Mouse (Mus musculus) cerebellum, adult 2 months (tissue): ENCODE measurements around the gene Myo3b. TPM values are rescaled to one million over a fixed set of nuclear protein-coding genes. Genes with fewer than 3 reads are reported as not detected.

Experiments
- DNase-seq, 2 experiments: peaks; one replicate each; pipeline ENCODE4 v3.0.0; 2021
- H3K27ac ChIP-seq: fragments of 200-500 bp; 2 replicates; pipeline ENCODE4 v1.5.1; 2012; ENCODE audit warnings: low read length, control low read depth, inconsistent platforms; ENCODE audit not compliant: insufficient read depth
- H3K27me3 ChIP-seq: fragments of 200-500 bp; 2 replicates; pipeline ENCODE4 v1.6.1; 2012; ENCODE audit warnings: inconsistent platforms, mild to moderate bottlenecking, low read length, moderate library complexity; ENCODE audit not compliant: control insufficient read depth, insufficient read depth
- H3K4me1 ChIP-seq: fragments of 200-500 bp; 2 replicates; pipeline ENCODE4 v1.6.1; 2011; ENCODE audit warnings: low read length; ENCODE audit not compliant: control insufficient read depth, insufficient read depth
- H3K4me3 ChIP-seq: fragments of 200-500 bp; replicated peaks from 2 replicates; pipeline ENCODE3; 2011; ENCODE audit warnings: mild to moderate bottlenecking, low read depth, low read length, control low read depth; ENCODE audit not compliant: insufficient read depth
- CTCF ChIP-seq: fragments of 200-500 bp; IDR thresholded peaks from 2 replicates; pipeline ENCODE4 v1.5.1; 2011; ENCODE audit warnings: low read depth, mild to moderate bottlenecking, control low read depth, low read length, moderate library complexity, borderline replicate concordance; ENCODE audit not compliant: insufficient read depth
- POLR2A ChIP-seq: fragments of 200-500 bp; IDR thresholded peaks from 2 replicates; pipeline ENCODE4 v1.6.1; 2011; ENCODE audit warnings: low read length, control low read depth, borderline replicate concordance; ENCODE audit not compliant: insufficient read depth
- WGBS: fragments of 180-500 bp; shearing (Covaris S2); methylation state at CpG from one replicate; pipeline ENCODE4 v1.1.7; 2018; 5-methylcytosine and 5-hydroxymethylcytosine counted together
- polyA plus RNA-seq: library from polyadenylated mRNA; depleted of rRNA; stranded (reverse); fragments of >200 nt; gene quantifications from 2 replicates; pipeline ENCODE4 v1.2.3, GENCODE M21; 2012

Myo3b gene
- polyA plus RNA-seq, 1 experiment: 0.08 TPM

DNA sequence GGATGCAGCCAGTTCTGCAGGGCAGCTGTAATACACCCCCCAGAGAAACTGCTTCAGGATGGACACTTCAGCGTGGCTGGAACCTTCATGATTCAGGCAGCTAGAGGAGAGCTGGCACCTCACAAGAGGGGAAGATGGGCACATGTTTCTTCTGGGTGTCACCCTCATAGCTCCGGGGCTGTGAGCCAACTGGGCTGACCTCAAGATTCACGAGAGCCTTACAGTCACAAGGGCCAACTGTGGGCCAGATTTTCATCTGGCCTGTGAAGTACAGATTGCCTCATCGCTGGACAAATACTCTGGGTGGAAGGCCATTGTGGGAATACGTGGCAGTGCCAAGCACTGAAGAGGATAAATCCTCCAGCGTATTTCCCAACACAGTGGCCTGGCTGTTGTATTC lies 294.6 kb downstream of the Myo3b start:
- no peak for TF ChIP-seq POLR2A
- no peak for TF ChIP-seq CTCF
- whole genome bisulfite sequencing: 30% methylated on average over 6 of the region's 6 CpGs
- no peaks in the 10 kb centered on the region for H3K27me3 ChIP-seq
- DNase-seq: no peak
- no peak overlapping the region for H3K4me3 ChIP-seq
- no peak overlapping the region for H3K27ac ChIP-seq
- H3K4me1 ChIP-seq: no peaks in the 10 kb centered on the region; the same call in 1 of the 2 replicates

DNA sequence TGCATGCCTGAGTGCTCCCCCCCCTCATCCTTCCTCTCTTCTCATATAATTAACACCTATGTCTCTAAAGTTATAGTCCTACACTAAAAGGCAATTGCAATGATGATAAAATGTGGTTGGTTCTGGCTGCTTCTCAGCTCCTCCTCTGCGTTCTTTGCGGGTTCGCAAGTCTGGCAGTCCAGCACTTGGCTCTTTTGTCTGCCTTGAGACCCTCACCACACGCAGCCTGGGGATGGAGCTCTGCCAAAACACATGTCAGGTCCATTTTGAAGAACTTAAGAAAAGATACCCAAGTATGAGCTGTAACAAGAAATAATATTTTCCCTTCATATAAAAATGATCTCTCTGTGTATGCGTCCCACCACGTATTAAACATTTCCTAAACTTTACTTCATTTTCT lies 297.6 kb downstream of the Myo3b start:
- no peak overlapping the region for H3K4me3 ChIP-seq
- DNase-seq: no peak
- no peak for TF ChIP-seq POLR2A
- TF ChIP-seq CTCF: no peak
- H3K4me1 ChIP-seq: no peaks in the 10 kb centered on the region; the same call in 1 of the 2 replicates
- WGBS: 29% methylated on average over 6 of the region's 6 CpGs
- H3K27ac ChIP-seq: no peak overlapping the region
- no peaks in the 10 kb centered on the region for H3K27me3 ChIP-seq

DNA sequence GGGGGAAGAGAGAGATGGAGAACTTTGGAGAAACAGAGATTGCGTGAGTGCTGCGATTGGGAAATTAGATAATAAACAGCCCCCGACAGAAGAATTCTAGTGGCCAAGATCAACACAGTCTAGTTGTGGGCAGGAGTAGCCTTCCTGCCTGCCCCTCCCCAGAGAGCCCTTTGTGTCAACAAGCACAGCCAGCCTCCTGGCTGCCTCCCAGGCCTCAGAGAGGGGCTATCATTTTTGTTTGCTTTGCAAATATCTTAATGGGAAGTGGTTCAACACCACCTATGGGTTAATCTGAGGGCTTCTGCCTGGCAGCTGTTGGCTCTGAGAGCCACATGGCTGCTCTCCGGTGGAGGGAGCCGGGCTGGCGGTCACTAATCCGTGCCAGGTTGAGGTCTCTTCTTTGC lies 298.3 kb downstream of the Myo3b start:
- Histone ChIP-seq H3K4me3 (no peak overlapping the region), H3K4me1 (no peaks in the 10 kb centered on the region; the same call in 1 of the 2 replicates), H3K27ac (no peak overlapping the region), H3K27me3 (no peaks in the 10 kb centered on the region)
- 3% methylated on average over 7 of the region's 7 CpGs for WGBS
- DNase-seq: peak; percentile 34 to 38
- no peak for TF ChIP-seq CTCF
- TF ChIP-seq POLR2A: no peak

DNA sequence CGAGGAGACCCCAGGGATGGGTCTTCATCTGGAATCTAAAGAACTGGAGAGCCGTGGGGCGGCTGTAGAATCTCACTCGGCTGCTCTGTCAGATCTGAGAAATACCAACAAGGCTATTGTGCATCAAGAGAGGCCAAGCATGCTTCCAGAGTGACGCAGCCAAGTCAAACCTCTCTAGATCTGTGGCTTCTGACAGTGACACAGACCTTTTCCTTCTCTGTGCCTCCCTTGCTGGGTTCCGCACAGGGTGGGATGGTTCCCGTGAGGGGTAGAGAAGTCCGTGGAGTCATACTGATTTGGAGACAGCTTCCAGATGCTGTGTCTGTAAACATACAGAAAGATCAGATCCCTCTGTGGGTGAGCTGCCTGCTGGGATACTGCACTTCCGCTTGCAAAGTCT lies 298.9 kb downstream of the Myo3b start:
- Histone ChIP-seq H3K27ac (no peak overlapping the region), H3K4me3 (no peak overlapping the region), H3K4me1 (no peaks in the 10 kb centered on the region; the same call in 1 of the 2 replicates), H3K27me3 (no peaks in the 10 kb centered on the region)
- TF ChIP-seq POLR2A (no peak), CTCF (no peak)
- DNase-seq: peak in 1 of 2 experiments; percentile 11
- WGBS: 17% methylated on average over 9 of the region's 9 CpGs

DNA sequence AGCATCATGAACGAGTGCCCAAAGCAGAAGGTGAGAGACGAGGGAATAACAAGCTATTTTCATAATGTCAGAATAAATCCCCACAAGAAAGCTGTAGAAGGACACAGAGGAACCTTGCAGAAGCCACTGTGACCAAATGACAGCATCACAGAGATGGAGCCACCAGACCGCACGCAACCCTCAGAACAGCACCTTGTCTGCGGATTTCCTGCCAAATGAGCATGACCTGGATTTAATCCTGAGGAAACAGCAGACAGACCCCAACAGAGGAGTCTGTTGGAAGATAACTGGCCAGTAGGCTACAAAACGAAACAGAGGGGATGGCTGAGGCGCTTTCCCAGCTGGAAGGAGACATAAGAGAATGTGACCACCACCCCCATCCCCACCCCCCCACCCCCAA lies 300.1 kb downstream of the Myo3b start:
- DNase-seq: peak; percentile 14 to 22
- Histone ChIP-seq H3K4me1 (no peaks in the 10 kb centered on the region; the same call in 1 of the 2 replicates), H3K4me3 (no peak overlapping the region), H3K27me3 (no peaks in the 10 kb centered on the region), H3K27ac (no peak overlapping the region)
- 16% methylated on average over 7 of the region's 7 CpGs for WGBS
- TF ChIP-seq CTCF (no peak), POLR2A (no peak)

DNA sequence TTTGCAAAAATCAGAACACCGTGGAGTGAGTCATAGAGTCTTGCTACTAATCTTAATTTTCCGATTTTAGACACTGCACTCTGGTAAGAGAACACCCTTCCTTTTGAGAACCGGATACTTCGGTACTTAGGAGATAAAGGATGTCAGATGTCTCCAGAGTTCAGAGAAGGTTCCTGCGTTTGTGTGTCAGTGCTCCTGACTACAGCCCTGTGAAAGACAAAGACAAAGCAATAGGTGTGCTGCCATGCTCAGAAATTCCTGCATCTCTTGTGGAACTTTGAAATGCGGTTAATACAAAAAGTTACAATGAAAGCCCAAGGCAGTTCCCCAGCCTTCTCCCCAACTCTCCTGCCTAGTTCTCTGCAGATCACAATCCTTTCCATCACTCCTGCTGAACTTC lies 300.6 kb downstream of the Myo3b start:
- H3K27ac ChIP-seq: no peak overlapping the region
- 36% methylated on average over 6 of the region's 6 CpGs for WGBS

DNA sequence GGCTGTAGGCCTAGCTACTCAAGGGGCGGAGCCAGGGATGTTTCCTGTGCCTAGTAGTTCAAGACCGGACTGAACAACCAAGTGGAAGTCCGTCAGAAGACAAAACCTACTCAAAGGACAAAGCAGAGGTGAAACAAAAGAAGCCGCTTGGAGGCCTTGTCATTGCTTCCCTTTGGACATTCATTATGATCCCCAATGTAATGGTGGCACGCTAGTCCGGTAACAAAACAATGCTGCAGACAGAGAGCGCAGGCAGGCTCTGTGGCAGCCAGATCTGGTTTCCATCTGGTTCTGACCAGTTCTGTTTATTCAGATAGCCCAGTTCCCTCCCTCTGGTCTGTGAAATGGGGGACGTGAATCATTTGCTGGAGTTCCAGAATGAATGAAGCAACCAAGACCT lies 301.3 kb downstream of the Myo3b start:
- TF ChIP-seq POLR2A: no peak
- no peak for TF ChIP-seq CTCF
- WGBS: 97% methylated on average over 8 of the region's 8 CpGs
- Histone ChIP-seq H3K27ac (no peak overlapping the region), H3K4me1 (no peaks in the 10 kb centered on the region; the same call in 1 of the 2 replicates), H3K4me3 (no peak overlapping the region), H3K27me3 (no peaks in the 10 kb centered on the region; the same call in 1 of the 2 replicates)
- no peak for DNase-seq

More for the DNA sequence above, 300.6 kb downstream of the Myo3b start:
- Histone ChIP-seq H3K27me3 (no peaks in the 10 kb centered on the region), H3K4me3 (no peak overlapping the region), H3K4me1 (no peaks in the 10 kb centered on the region; the same call in 1 of the 2 replicates)
- no peak for DNase-seq
- TF ChIP-seq POLR2A (no peak), CTCF (no peak)

DNA sequence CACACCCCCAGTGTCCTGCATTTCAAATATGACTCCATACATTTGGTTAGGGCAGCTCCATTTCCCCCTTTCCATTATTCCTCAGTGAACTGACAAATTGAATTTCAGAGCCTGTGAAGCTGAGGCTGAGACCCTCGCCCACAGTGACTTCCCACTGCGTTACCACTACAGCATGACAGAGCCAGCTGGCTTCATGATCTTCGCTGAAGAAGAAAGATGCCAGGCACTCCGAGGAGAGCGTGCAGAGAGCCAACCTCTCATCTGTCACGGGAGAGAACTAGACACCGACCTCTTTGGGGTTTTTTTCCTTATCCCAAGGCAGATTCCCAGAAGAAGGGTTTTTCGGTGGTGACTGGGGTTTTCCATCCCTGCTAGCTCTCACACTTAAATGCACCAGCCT lies 306.2 kb downstream of the Myo3b start:
- H3K4me3 ChIP-seq: no peak overlapping the region
- H3K27ac ChIP-seq: no peak overlapping the region
- no peak for DNase-seq
- TF ChIP-seq POLR2A (no peak), CTCF (no peak)
- no peaks in the 10 kb centered on the region for H3K4me1 ChIP-seq
- no peaks in the 10 kb centered on the region; the same call in 1 of the 2 replicates for H3K27me3 ChIP-seq
- 18% methylated on average over 8 of the region's 8 CpGs for WGBS
